Mouse (Mus musculus): ENCODE data around the gene Acot8. TPM values are rescaled to one million over a fixed set of nuclear protein-coding genes. Genes with fewer than 3 reads are reported as not detected.

The Acot8 gene
- total and polyA plus RNA-seq, 3 experiments = 12.9 to 51.6 (median 20.8) TPM

DNA sequence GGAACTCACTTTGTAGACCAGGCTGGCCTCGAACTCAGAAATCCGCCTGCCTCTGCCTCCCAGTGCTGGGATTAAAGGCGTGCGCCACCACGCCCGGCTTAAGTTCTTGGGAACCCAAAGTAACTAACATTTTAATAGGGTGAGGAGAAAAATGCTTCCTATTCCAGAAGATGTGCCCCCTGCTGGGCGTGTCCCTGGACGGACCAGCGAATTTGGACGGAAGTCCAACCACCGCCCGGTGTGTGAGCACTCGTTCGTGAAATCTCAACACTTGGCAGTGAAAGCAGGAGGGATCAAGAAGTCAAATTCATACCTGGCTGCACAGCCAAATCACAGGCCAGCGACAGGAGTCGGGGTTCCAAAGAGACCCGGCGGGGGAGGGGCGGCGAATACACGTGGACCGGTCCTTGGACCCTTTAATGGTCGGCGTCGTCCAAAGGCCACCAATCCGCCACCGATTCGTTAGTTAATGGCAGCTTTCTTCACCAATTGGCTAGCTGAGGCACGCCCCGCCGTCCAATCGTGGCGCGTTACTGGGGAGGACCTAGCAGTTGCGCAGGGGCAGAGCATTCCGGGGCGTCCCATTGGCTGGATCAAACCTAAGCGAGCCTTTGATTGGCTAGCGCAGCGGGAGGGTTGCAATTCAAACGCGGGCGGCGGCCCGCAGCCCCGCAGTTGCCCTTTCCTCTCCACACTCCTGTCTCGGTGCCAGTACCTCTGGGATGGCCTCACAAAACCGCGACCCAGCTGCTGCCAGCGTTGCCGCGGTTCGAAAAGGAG, 35.2 kb downstream of the Acot8 start, which contains the start of gene Ube2c:
Ube2c (plus strand) TSS at position 641 of the 780 bp plus-strand sequence.
- Histone ChIP-seq H3K36me3 (replicated peaks) (peaks cover 74% of the 10 kb centered on the region), H3K27me3 (ENCODE audit: insufficient read depth, low read length) (no peaks in the 10 kb centered on the region), H3K9me3 (replicated peaks) (no peaks in the 10 kb centered on the region), H3K4me1 (ENCODE audit: insufficient read depth, low read depth, low read length) (peaks cover 55% of the 10 kb centered on the region), H3K4me3 (ENCODE audit: low read depth, low read length) (peak within 1 kb of the TSS; percentile 75)
- peak; percentile 99 for ATAC-seq (ENCODE audit: extremely low read depth, insufficient number of reproducible peaks, low FRiP score, poor library complexity, severe bottlenecking)
- TF ChIP-seq GATA2 (IDR thresholded peaks at IDR 0.05; ENCODE audit: borderline replicate concordance, low read depth, low read length) (no peak), GATA1 (IDR thresholded peaks at IDR 0.05; ENCODE audit: borderline replicate concordance, low read length) (no peak), CTCF (IDR thresholded peaks at IDR 0.05; ENCODE audit: low read depth, low read length) (no peak), POLR2AphosphoS5 (IDR thresholded peaks at IDR 0.05; ENCODE audit: insufficient replicate concordance, low read depth, low read length) (no peak), TAL1 (conservative IDR thresholded peaks at IDR 0.05; ENCODE audit: low read depth, low read length) (no peak)
- peak; percentile 100 for DNase-seq (ENCODE audit: low spot score)

DNA sequence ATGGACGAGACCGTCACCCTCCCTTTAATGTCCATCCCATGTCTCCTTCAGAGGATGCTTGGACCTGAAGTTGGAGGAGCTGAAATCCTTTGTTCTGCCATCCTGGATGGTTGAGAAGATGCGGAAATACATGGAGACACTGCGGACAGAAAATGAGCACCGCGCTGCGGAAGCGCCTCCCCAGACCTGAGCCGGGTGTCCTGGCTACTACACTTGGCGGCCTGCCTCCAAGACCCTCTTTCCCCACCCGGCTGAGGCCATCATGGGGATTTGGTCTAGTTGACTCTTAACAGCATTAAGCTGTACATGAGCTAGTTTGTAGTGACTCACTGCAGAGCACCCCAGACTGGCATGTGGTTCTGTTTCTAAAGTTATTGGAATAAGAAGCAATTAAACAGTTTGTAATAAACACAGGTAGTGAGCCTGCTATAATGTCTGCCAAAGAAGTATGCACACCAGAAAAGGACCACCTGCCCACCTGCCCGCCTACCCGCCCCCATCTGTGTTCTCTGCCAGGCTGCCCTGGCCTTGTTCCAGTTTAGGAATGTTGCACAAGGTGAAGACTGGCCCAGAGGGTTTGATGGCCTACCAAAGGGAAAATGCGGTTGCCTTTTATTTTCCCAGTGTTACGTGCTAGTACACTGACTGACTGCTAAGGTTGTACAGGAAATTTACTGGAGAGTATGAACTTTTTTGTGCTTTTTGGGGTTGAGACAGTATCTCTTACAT, 36.7 kb downstream of the Acot8 start:
- no peak for ATAC-seq (ENCODE audit: extremely low read depth, insufficient number of reproducible peaks, low FRiP score, poor library complexity, severe bottlenecking)
- H3K4me3 ChIP-seq (ENCODE audit: low read depth, low read length) = no peak overlapping the region
- H3K9me3 ChIP-seq (replicated peaks) = no peaks in the 10 kb centered on the region
- peaks cover 75% of the 10 kb centered on the region for H3K36me3 ChIP-seq (replicated peaks)
- DNase-seq (ENCODE audit: low spot score) = no peak
- TF ChIP-seq TAL1 (conservative IDR thresholded peaks at IDR 0.05; ENCODE audit: low read depth, low read length) = no peak
- TF ChIP-seq GATA2 (IDR thresholded peaks at IDR 0.05; ENCODE audit: borderline replicate concordance, low read depth, low read length) = no peak
- no peak for TF ChIP-seq CTCF (IDR thresholded peaks at IDR 0.05; ENCODE audit: low read depth, low read length)
- no peak for TF ChIP-seq GATA1 (IDR thresholded peaks at IDR 0.05; ENCODE audit: borderline replicate concordance, low read length)
- TF ChIP-seq POLR2AphosphoS5 (IDR thresholded peaks at IDR 0.05; ENCODE audit: insufficient replicate concordance, low read depth, low read length) = no peak
- H3K27me3 ChIP-seq (ENCODE audit: insufficient read depth, low read length) = no peaks in the 10 kb centered on the region
- H3K4me1 ChIP-seq (ENCODE audit: insufficient read depth, low read depth, low read length) = peaks cover 44% of the 10 kb centered on the region

DNA sequence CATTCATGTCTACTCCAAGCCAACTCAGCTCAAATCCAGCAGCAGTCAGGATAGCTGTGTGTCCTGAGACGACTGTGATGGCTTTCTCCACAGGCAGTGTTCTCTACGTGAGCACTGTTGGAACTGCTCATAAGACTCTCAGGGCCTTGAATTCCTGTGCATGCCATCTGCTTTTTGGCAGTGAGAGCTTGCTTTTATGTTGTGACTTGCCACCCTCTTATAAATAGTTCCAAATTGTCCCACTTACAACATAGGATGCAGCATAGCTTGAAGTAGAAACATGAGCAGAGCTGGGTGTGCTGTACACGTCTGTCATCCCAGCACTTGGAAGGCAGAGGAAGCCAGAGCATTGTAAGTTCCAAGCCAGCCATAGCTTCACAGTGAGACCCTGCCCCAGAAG, 38.8 kb downstream of the Acot8 start:
- H3K9me3 ChIP-seq (replicated peaks) = no peaks in the 10 kb centered on the region
- H3K4me1 ChIP-seq (ENCODE audit: insufficient read depth, low read depth, low read length) = peaks cover 35% of the 10 kb centered on the region

DNA sequence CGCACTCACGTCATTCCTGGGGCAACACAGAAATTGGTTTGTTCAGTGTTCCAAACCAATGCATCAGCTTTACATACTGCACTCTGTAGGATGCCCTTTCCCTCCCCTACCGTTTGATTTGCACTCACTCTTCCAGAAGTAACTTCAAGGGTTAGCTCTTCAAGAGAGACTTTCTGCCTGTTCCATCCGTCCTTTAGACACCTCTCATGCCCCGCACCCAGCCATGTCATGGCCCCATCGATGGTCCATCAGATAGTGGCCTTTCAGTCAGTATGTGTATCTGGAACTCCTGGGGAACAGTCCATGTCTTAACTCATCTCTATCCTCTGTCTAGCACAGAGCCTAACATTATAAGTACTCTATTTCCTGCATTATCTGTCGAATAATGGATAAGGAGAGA, 42.1 kb downstream of the Acot8 start:
- H3K36me3 ChIP-seq (replicated peaks) = peaks cover 95% of the 10 kb centered on the region
- no peak overlapping the region for H3K4me3 ChIP-seq (ENCODE audit: low read depth, low read length)
- ATAC-seq (ENCODE audit: extremely low read depth, insufficient number of reproducible peaks, low FRiP score, poor library complexity, severe bottlenecking) = no peak
- peaks cover 31% of the 10 kb centered on the region for H3K4me1 ChIP-seq (ENCODE audit: insufficient read depth, low read depth, low read length)
- no peak for TF ChIP-seq GATA1 (IDR thresholded peaks at IDR 0.05; ENCODE audit: borderline replicate concordance, low read length)
- no peak for TF ChIP-seq POLR2AphosphoS5 (IDR thresholded peaks at IDR 0.05; ENCODE audit: insufficient replicate concordance, low read depth, low read length)
- no peak for TF ChIP-seq GATA2 (IDR thresholded peaks at IDR 0.05; ENCODE audit: borderline replicate concordance, low read depth, low read length)
- TF ChIP-seq TAL1 (conservative IDR thresholded peaks at IDR 0.05; ENCODE audit: low read depth, low read length) = no peak
- no peak for TF ChIP-seq CTCF (IDR thresholded peaks at IDR 0.05; ENCODE audit: low read depth, low read length)
- H3K9me3 ChIP-seq (replicated peaks) = no peaks in the 10 kb centered on the region
- H3K27me3 ChIP-seq (ENCODE audit: insufficient read depth, low read length) = no peaks in the 10 kb centered on the region
- no peak for DNase-seq (ENCODE audit: low spot score)

More for the DNA sequence above, 38.8 kb downstream of the Acot8 start:
- peaks cover 77% of the 10 kb centered on the region for H3K36me3 ChIP-seq (replicated peaks)
- H3K4me3 ChIP-seq (ENCODE audit: low read depth, low read length) = no peak overlapping the region
- no peak for DNase-seq (ENCODE audit: low spot score)
- TF ChIP-seq TAL1 (conservative IDR thresholded peaks at IDR 0.05; ENCODE audit: low read depth, low read length) (no peak), GATA2 (IDR thresholded peaks at IDR 0.05; ENCODE audit: borderline replicate concordance, low read depth, low read length) (no peak), CTCF (IDR thresholded peaks at IDR 0.05; ENCODE audit: low read depth, low read length) (no peak), POLR2AphosphoS5 (IDR thresholded peaks at IDR 0.05; ENCODE audit: insufficient replicate concordance, low read depth, low read length) (no peak), GATA1 (IDR thresholded peaks at IDR 0.05; ENCODE audit: borderline replicate concordance, low read length) (no peak)
- H3K27me3 ChIP-seq (ENCODE audit: insufficient read depth, low read length) = no peaks in the 10 kb centered on the region
- ATAC-seq (ENCODE audit: extremely low read depth, insufficient number of reproducible peaks, low FRiP score, poor library complexity, severe bottlenecking) = no peak

DNA sequence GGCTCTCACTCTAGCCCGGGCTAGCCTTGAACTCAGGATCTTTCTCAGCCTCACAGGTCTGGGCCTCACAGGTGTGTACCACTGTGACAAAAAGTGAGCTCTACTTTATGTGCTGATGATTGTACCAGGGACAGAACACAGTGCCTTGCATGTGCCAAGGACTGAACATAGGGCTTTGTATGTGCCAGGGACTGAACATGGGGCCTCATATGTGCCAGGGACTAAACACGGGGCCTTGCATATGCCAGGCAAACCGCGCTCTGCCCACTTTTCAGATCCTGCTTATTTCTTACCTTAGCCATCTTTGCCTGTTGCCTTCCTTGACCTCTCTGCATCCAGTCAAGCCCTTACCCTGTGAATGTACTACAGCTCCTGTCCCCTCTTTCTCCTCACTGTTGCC, 42.7 kb downstream of the Acot8 start:
- no peak for DNase-seq (ENCODE audit: low spot score)
- H3K36me3 ChIP-seq (replicated peaks) = peaks cover 95% of the 10 kb centered on the region
- TF ChIP-seq POLR2AphosphoS5 (IDR thresholded peaks at IDR 0.05; ENCODE audit: insufficient replicate concordance, low read depth, low read length) (no peak), CTCF (IDR thresholded peaks at IDR 0.05; ENCODE audit: low read depth, low read length) (no peak)
- no peaks in the 10 kb centered on the region for H3K27me3 ChIP-seq (ENCODE audit: insufficient read depth, low read length)
- ATAC-seq (ENCODE audit: extremely low read depth, insufficient number of reproducible peaks, low FRiP score, poor library complexity, severe bottlenecking) = no peak
- H3K4me1 ChIP-seq (ENCODE audit: insufficient read depth, low read depth, low read length) = peaks cover 30% of the 10 kb centered on the region
- H3K4me3 ChIP-seq (ENCODE audit: low read depth, low read length) = no peak overlapping the region
- no peaks in the 10 kb centered on the region for H3K9me3 ChIP-seq (replicated peaks)

DNA sequence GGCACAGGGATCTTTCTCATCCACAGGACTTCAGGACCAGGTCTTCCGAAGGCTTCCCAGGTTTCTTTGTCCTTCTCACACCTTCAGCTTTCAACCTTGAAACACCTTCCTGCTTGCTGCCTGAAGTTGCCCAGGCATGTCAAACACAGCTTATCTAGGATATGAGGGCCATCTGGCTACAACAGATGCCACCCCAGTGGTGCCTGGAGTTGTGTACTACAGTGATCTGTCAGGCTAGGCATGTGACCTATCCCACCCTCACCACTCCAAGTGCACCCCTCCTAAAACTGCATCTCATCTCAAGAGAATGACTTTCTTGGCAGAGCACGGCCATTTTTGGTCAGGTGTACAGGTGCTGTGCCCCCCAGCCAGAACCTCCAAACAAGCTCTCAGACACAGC, 43.2 kb downstream of the Acot8 start:
- TF ChIP-seq POLR2AphosphoS5 (IDR thresholded peaks at IDR 0.05; ENCODE audit: insufficient replicate concordance, low read depth, low read length) (no peak), CTCF (IDR thresholded peaks at IDR 0.05; ENCODE audit: low read depth, low read length) (no peak), GATA1 (IDR thresholded peaks at IDR 0.05; ENCODE audit: borderline replicate concordance, low read length) (no peak), TAL1 (conservative IDR thresholded peaks at IDR 0.05; ENCODE audit: low read depth, low read length) (no peak), GATA2 (IDR thresholded peaks at IDR 0.05; ENCODE audit: borderline replicate concordance, low read depth, low read length) (no peak)
- no peak; the same call in 1 of the 2 replicates for ATAC-seq (ENCODE audit: extremely low read depth, insufficient number of reproducible peaks, low FRiP score, poor library complexity, severe bottlenecking)
- H3K9me3 ChIP-seq (replicated peaks) = no peaks in the 10 kb centered on the region
- H3K27me3 ChIP-seq (ENCODE audit: insufficient read depth, low read length) = no peaks in the 10 kb centered on the region
- H3K4me3 ChIP-seq (ENCODE audit: low read depth, low read length) = no peak overlapping the region
- H3K4me1 ChIP-seq (ENCODE audit: insufficient read depth, low read depth, low read length) = peaks cover 30% of the 10 kb centered on the region
- no peak for DNase-seq (ENCODE audit: low spot score)
- peaks cover 95% of the 10 kb centered on the region for H3K36me3 ChIP-seq (replicated peaks)
